Mouse (Mus musculus) neural tube, embryonic 14.5 days (tissue): Measurements from ENCODE around the gene Taf1d. TPM values are rescaled to one million over a fixed set of nuclear protein-coding genes. Genes with fewer than 3 reads are reported as not detected.
"Not testable (repeated sequence)": the region's sequence is repeated elsewhere in the genome, so short reads cannot be mapped to it uniquely, and the experiment has no call there.

Experiments
- ATAC-seq: fragments of 200-750 bp; cut with Nextera tagmentation; 2 replicates; pipeline ENCODE4 v1.8.0; 2017; ENCODE audit warnings: low read depth, mild to moderate bottlenecking, moderate TSS enrichment, moderate library complexity
- H3K27ac ChIP-seq: fragments of 300-500 bp; sonication (generic); 2 replicates; pipeline ENCODE4 v1.5.1; 2014; ENCODE audit warnings: low read depth, mild to moderate bottlenecking, control low read depth, low read length, moderate library complexity, mixed read lengths
- H3K27me3 ChIP-seq: fragments of 300-500 bp; sonication (generic); 2 replicates; pipeline ENCODE4 v1.6.1; 2014; ENCODE audit warnings: low read length; ENCODE audit not compliant: control insufficient read depth, insufficient read depth
- H3K36me3 ChIP-seq: fragments of 300-500 bp; sonication (generic); 2 replicates; pipeline ENCODE4 v1.6.1; 2014; ENCODE audit warnings: low read length, mixed read lengths; ENCODE audit not compliant: control insufficient read depth, insufficient read depth
- H3K4me1 ChIP-seq: fragments of 300-500 bp; sonication (generic); 2 replicates; pipeline ENCODE4 v1.6.1; 2014; ENCODE audit warnings: low read length; ENCODE audit not compliant: control insufficient read depth, insufficient read depth
- H3K4me2 ChIP-seq: fragments of 300-500 bp; sonication (generic); 2 replicates; pipeline ENCODE4 v1.6.1; 2014; ENCODE audit warnings: mild to moderate bottlenecking, low read depth, low read length, control low read depth
- H3K4me3 ChIP-seq: fragments of 300-500 bp; sonication (generic); 2 replicates; pipeline ENCODE4 v1.5.1; 2014; ENCODE audit warnings: low read depth, low read length, control low read depth, mixed read lengths
- H3K9ac ChIP-seq: fragments of 300-500 bp; sonication (generic); replicated peaks from 2 replicates; pipeline ENCODE4 v1.6.1; 2014; ENCODE audit warnings: low read depth, mild to moderate bottlenecking, control low read depth, low read length, mixed read lengths
- H3K9me3 ChIP-seq: fragments of 300-500 bp; sonication (generic); 2 replicates; pipeline ENCODE4 v1.6.1; 2016; ENCODE audit warnings: low read length; ENCODE audit not compliant: control insufficient read depth
- WGBS: fragments of 180-500 bp; shearing (Covaris S2); extraction: QIAGEN DNeasy Blood & Tissue Kit; methylation state at CpG from one replicate; pipeline ENCODE4 v1.1.7; 2014; 5-methylcytosine and 5-hydroxymethylcytosine counted together
- polyA plus RNA-seq: library from polyadenylated mRNA; unstranded; fragments of >200 nt; fragmentation: Nextera tagmentation; extraction: Ambion mirVana; gene quantifications from 2 replicates; pipeline ENCODE4 v1.2.1, GENCODE M21; 2014

Gene Taf1d
- polyA plus RNA-seq, 1 experiment from 2014 or later = 49.2 TPM

GRCm38 (mm10) chr9:15313633-15314032 is 7.6 kb downstream of the Taf1d start:
- WGBS = 91% methylated on average over 5 of the region's 5 CpGs
- no peak for ATAC-seq

GRCm38 (mm10) chr9:15314619-15315018 is 8.6 kb downstream of the Taf1d start:
- no peak for ATAC-seq
- H3K27ac ChIP-seq = no peak overlapping the region

More at GRCm38 (mm10) chr9:15313633-15314032, 7.6 kb downstream of the Taf1d start:
- Histone ChIP-seq H3K27ac (no peak overlapping the region), H3K4me2 (no peak overlapping the region), H3K4me3 (no peak overlapping the region), H3K36me3 (peaks cover 77% of the 10 kb centered on the region), H3K27me3 (no peaks in the 10 kb centered on the region), H3K9me3 (no peaks in the 10 kb centered on the region), H3K9ac (no peak overlapping the region), H3K4me1 (peaks cover 8% of the 10 kb centered on the region; the same call in 1 of the 2 replicates)

GRCm38 (mm10) chr9:15316296-15316695 is 10.3 kb downstream of the Taf1d start:
- WGBS = 100% methylated on average over 1 of the region's 2 CpGs
- H3K9ac ChIP-seq, ATAC-seq, H3K4me1 ChIP-seq, H3K9me3 ChIP-seq, H3K4me2 ChIP-seq, H3K4me3 ChIP-seq, H3K27ac ChIP-seq, H3K27me3 ChIP-seq: not testable (repeated sequence)
- peaks cover 63% of the 10 kb centered on the region for H3K36me3 ChIP-seq

More at GRCm38 (mm10) chr9:15314619-15315018, 8.6 kb downstream of the Taf1d start:
- Histone ChIP-seq H3K36me3 (peaks cover 69% of the 10 kb centered on the region), H3K9ac (no peak overlapping the region), H3K27me3 (no peaks in the 10 kb centered on the region), H3K4me1 (0 out of 2 replicates have a peak, but pooled peaks cover under 1% of the 10 kb centered on the region), H3K4me2 (no peak overlapping the region), H3K4me3 (no peak overlapping the region), H3K9me3 (no peaks in the 10 kb centered on the region)
- 98% methylated on average over 1 of the region's 1 CpGs for WGBS

- Histone ChIP-seq H3K36me3 (peaks cover 60% of the 10 kb centered on the region), H3K27ac (no peak overlapping the region), H3K27me3 (no peaks in the 10 kb centered on the region), H3K4me2 (no peak overlapping the region), H3K4me1 (no peaks in the 10 kb centered on the region), H3K9ac (no peak overlapping the region), H3K9me3 (no peaks in the 10 kb centered on the region), H3K4me3 (no peak overlapping the region)
- WGBS = 60% methylated on average over 5 of the region's 5 CpGs
- no peak for ATAC-seq
These were observed 11.5 kb downstream of the Taf1d start for GRCm38 (mm10) chr9:15317223-15318169.

GRCm38 (mm10) chr9:15318170-15318742 is 12.2 kb downstream of the Taf1d start:
- H3K27me3 ChIP-seq = no peaks in the 10 kb centered on the region
- H3K4me2 ChIP-seq = no peak overlapping the region
- no peak for ATAC-seq
- H3K9me3 ChIP-seq = no peaks in the 10 kb centered on the region
- peaks cover 59% of the 10 kb centered on the region for H3K36me3 ChIP-seq
- H3K9ac ChIP-seq = no peak overlapping the region
- no peak overlapping the region for H3K27ac ChIP-seq
- H3K4me3 ChIP-seq = no peak overlapping the region
- WGBS = 76% methylated on average over 2 of the region's 2 CpGs
- H3K4me1 ChIP-seq = no peaks in the 10 kb centered on the region

- no peak for ATAC-seq
These were observed 31.8 kb downstream of the Taf1d start for GRCm38 (mm10) chr9:15337776-15338175.

GRCm38 (mm10) chr9:15349925-15350324 is 43.9 kb downstream of the Taf1d start:
- H3K4me3 ChIP-seq = no peak overlapping the region
- 78% methylated on average over 2 of the region's 2 CpGs for WGBS
- H3K4me1 ChIP-seq = no peaks in the 10 kb centered on the region
- H3K4me2 ChIP-seq = no peak overlapping the region
- no peak overlapping the region for H3K27ac ChIP-seq
- ATAC-seq = no peak
- no peaks in the 10 kb centered on the region for H3K9me3 ChIP-seq
- H3K9ac ChIP-seq = no peak overlapping the region
- peaks cover 27% of the 10 kb centered on the region; the same call in 1 of the 2 replicates for H3K36me3 ChIP-seq
- H3K27me3 ChIP-seq = no peaks in the 10 kb centered on the region

More at GRCm38 (mm10) chr9:15337776-15338175, 31.8 kb downstream of the Taf1d start:
- Histone ChIP-seq H3K27me3 (no peaks in the 10 kb centered on the region), H3K4me2 (no peak overlapping the region), H3K27ac (no peak overlapping the region), H3K9ac (no peak overlapping the region), H3K4me1 (no peaks in the 10 kb centered on the region), H3K4me3 (no peak overlapping the region), H3K9me3 (no peaks in the 10 kb centered on the region), H3K36me3 (peaks cover 66% of the 10 kb centered on the region)
- WGBS = 94% methylated on average over 4 of the region's 4 CpGs

- ATAC-seq = no peak
- under 1% methylated on average over 9 of the region's 9 CpGs for WGBS
- Histone ChIP-seq H3K27me3 (no peaks in the 10 kb centered on the region), H3K4me1 (peaks cover 6% of the 10 kb centered on the region; the same call in 1 of the 2 replicates), H3K9ac (peak overlapping the region; percentile 72), H3K27ac (peak overlapping the region; percentile 89), H3K4me2 (peak overlapping the region; percentile 85), H3K36me3 (no peaks in the 10 kb centered on the region), H3K9me3 (no peaks in the 10 kb centered on the region), H3K4me3 (peak overlapping the region; percentile 83)
These were observed 51.0 kb downstream of the Taf1d start for GRCm38 (mm10) chr9:15356916-15357483.
